Mouse (Mus musculus) brain, embryonic 18.5 days (tissue): ENCODE measurements at regions not wholly inside any gene's neighbourhood (a gene's known extent, or its start where the extent isn't known, plus 50 kb on each side); places are given as distances from the start of the nearest gene placed in this dataset.

Experiments
- DNase-seq: peaks from one replicate; pipeline ENCODE4 v3.0.0-alpha.2; 2012; ENCODE audit warnings: low read depth, low spot score

- no peak for DNase-seq
Measured at GRCm38 (mm10) chr8:126538136-126538535, 55.6 kb downstream of the Irf2bp2 start.

GRCm38 (mm10) chr8:126536928-126537618 is 56.7 kb downstream of the Irf2bp2 start:
- DNase-seq = peak; percentile 89

- no peak for DNase-seq
Measured at GRCm38 (mm10) chr8:126536132-126536927, 57.5 kb downstream of the Irf2bp2 start.

GRCm38 (mm10) chr8:126532284-126532974 is 57.6 kb upstream of the Tarbp1 start:
- DNase-seq = no peak

DNA sequence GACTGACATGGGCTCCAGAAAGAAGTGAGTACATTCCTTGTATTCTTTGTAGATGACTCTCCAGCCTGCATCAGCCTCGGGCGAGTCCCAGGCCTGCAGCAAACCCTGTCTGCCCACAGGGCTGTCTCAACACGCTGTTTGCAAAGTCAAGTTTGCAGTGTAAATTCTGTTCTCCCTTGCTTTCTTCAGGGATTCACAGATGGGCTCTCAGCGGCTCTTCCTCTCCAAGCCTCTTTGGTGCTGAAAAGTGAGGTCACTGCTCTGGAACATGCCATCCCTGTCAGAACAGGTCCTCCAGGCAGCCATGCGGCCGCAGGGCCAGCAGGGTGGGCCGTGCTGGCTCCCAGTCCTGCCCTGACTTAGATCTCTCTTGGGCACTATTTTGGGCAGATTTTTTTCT is 56.6 kb upstream of the Tarbp1 start:
- DNase-seq = no peak

DNA sequence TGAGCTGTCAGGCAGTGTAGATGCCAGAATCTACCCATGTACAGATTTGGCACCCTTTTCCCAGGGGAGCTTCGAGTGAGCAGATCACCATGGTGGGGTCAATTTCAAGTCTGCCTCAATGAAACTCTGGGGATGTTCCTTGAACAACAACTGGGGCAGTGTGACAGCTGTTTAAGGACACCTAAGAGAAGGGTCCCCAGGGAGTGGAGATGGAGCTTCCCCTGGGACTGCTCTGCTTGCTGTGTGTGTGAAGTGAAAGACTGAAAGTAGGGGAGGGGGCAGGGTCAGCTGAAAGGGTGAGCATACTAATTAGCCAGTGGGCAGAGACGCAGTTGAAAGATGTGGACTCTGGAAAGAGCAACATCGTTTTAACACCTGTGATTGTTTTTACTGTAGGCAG is 54.5 kb upstream of the Tarbp1 start:
- DNase-seq = no peak

- no peak for DNase-seq
Measured at GRCm38 (mm10) chr8:126528434-126529080, 53.7 kb upstream of the Tarbp1 start.

- DNase-seq = no peak
Measured at GRCm38 (mm10) chr8:126526864-126527571, 52.2 kb upstream of the Tarbp1 start.

DNA sequence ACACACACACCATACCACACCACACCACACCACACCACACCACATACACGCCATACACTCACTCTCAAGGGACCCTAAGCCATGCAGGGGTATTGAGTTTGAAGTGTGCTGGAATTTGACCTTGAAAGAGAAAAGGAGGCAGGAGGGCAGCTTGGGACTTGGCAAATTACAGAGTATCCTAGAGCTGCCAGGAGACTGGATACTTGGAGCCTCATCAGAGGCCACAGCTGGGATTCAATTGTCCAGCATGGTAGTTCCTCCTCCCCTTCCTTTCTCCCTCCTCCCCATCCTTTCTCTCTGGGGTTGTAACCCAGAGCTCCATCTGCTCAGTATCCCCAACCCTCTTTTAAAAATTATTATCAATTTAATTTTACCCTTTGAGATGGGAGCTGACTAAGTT is 50.7 kb upstream of the Tarbp1 start:
- no peak for DNase-seq
